Mouse (Mus musculus) cerebellum, adult 8-10 months (tissue): ENCODE measurements around the gene Gskip.
A peak's percentile ranks its signal among the peaks of the same experiment; 100 is the strongest.

Experiments
- DNase-seq: peaks from one replicate; pipeline ENCODE4 v3.0.0; 2022

Gene Gskip

GRCm38 (mm10) chr12:105683933-105684901 is at the start of gene Gskip:
Gene Gskip (plus strand): TSS chr12:105684829.
- peak; percentile 42 for DNase-seq

- DNase-seq, result no peak
Observed at GRCm38 (mm10) chr12:105636551-105636950, 48.1 kb upstream of the Gskip start.

GRCm38 (mm10) chr12:105637554-105637953 is 47.1 kb upstream of the Gskip start:
- DNase-seq, result no peak

- DNase-seq, result no peak
Observed at GRCm38 (mm10) chr12:105642770-105643321, 41.8 kb upstream of the Gskip start.

- no peak for DNase-seq
Observed at GRCm38 (mm10) chr12:105655850-105656249, 28.8 kb upstream of the Gskip start.

GRCm38 (mm10) chr12:105676274-105676673 is 8.4 kb upstream of the Gskip start:
- no peak for DNase-seq

GRCm38 (mm10) chr12:105678211-105678610 is 6.4 kb upstream of the Gskip start:
- DNase-seq, result no peak

GRCm38 (mm10) chr12:105678762-105679161 is 5.9 kb upstream of the Gskip start:
- no peak for DNase-seq

- peak; percentile 96 for DNase-seq
Observed at GRCm38 (mm10) chr12:105685001-105685691, 517 bp downstream of the Gskip start, which contains the start of gene Atg2b. Gene Atg2b (minus strand): TSS chr12:105685211.

GRCm38 (mm10) chr12:105686791-105687190 is 2.2 kb downstream of the Gskip start:
- no peak for DNase-seq

GRCm38 (mm10) chr12:105687416-105687815 is 2.8 kb downstream of the Gskip start:
- no peak for DNase-seq

- DNase-seq, result no peak
Observed at GRCm38 (mm10) chr12:105688546-105688945, 3.9 kb downstream of the Gskip start.

- DNase-seq, result no peak
Observed at GRCm38 (mm10) chr12:105689435-105689834, 4.8 kb downstream of the Gskip start.

GRCm38 (mm10) chr12:105694021-105694420 is 9.4 kb downstream of the Gskip start:
- no peak for DNase-seq

- no peak for DNase-seq
Observed at GRCm38 (mm10) chr12:105695848-105696247, 11.2 kb downstream of the Gskip start.

GRCm38 (mm10) chr12:105697104-105697780 is 12.6 kb downstream of the Gskip start:
- DNase-seq, result peak; percentile 24

GRCm38 (mm10) chr12:105700433-105700832 is 15.8 kb downstream of the Gskip start:
- DNase-seq, result no peak

GRCm38 (mm10) chr12:105705799-105706487 is 21.3 kb downstream of the Gskip start, which contains the start of gene Ak7:
Gene Ak7 (plus strand): TSS chr12:105705976.
- DNase-seq, result no peak

GRCm38 (mm10) chr12:105718616-105719015 is 34.0 kb downstream of the Gskip start:
- DNase-seq, result peak; percentile 45

- DNase-seq, result no peak
Observed at GRCm38 (mm10) chr12:105720196-105720595, 35.6 kb downstream of the Gskip start.

- DNase-seq, result no peak
Observed at GRCm38 (mm10) chr12:105721452-105722132, 37.0 kb downstream of the Gskip start.
